In genomic region chr4:139597286-139598284, GRCm38 (mm10) we compare ENCODE assay signal across 9 mouse cellular contexts. TPM values are rescaled to one million over a fixed set of nuclear protein-coding genes. Genes with fewer than 3 reads are reported as not detected.
A peak's percentile ranks its signal among the peaks of the same experiment; 100 is the strongest.
DNase-seq lines count a peak whose midpoint lies in the region; ATAC-seq and TF ChIP-seq lines count a peak whose summit lies in the region.
"Had no signal": no experiment of that assay in that cellular context is flagged by ENCODE, and none has a peak within 500 bp of the region (broad histone marks: within the 10 kb centered on the region; RNA-seq: fewer than 3 reads in every experiment).

No protein-coding gene starts in this region.

- H3K4me1 ChIP-seq in liver, embryonic 15.5 days (replicated peaks): peaks cover 58% of the 10 kb centered on the region

- no peaks in the 10 kb centered on the region for H3K9me3 ChIP-seq in liver, embryonic 15.5 days (replicated peaks)

- peak overlapping the region; percentile 65 for H3K4me3 ChIP-seq in gastrocnemius, adult 2 months
- no peak overlapping the region for H3K4me3 ChIP-seq in liver, embryonic 15.5 days (replicated peaks)

- intact Hi-C loops in gastrocnemius, adult 2 months (cut with DNase I): no loop called here
- intact Hi-C loops in left cerebral cortex, postnatal 14 days (cut with DNase I): no loop called here

- no peak for DNase-seq in gastrocnemius, adult 2 months
- no peak for DNase-seq in gastrocnemius, adult 8-10 months (ENCODE audit: low spot score in 2 of 2)
- DNase-seq in urinary bladder, postnatal 14 days (ENCODE audit: low spot score): peak; percentile 43
- no peak for DNase-seq in urinary bladder, postnatal 10 days (ENCODE audit: low spot score)
- DNase-seq in ovary, postnatal 14 days (ENCODE audit: low spot score): no peak
- no peak for DNase-seq in cerebellum, postnatal 10 days
- DNase-seq in left cerebral cortex, postnatal 14 days (ENCODE audit: low spot score in 2 of 2): no peak

- WGBS in liver, embryonic 15.5 days (ENCODE audit: insufficient replicate concordance): 29% methylated on average over 20 of the region's 20 CpGs

- H3K36me3 ChIP-seq in liver, embryonic 15.5 days (replicated peaks): no peaks in the 10 kb centered on the region

- peak overlapping the region; percentile 82 for H3K27ac ChIP-seq in gastrocnemius, adult 2 months
- peak overlapping the region; percentile 58 for H3K27ac ChIP-seq in liver, embryonic 15.5 days (replicated peaks)

- ATAC-seq in liver, embryonic 15.5 days (ENCODE audit: insufficient read depth): no peak

- no peak overlapping the region for H3K4me2 ChIP-seq in liver, embryonic 15.5 days

- H3K27me3 ChIP-seq in liver, embryonic 15.5 days: no peaks in the 10 kb centered on the region; the same call in 1 of the 2 replicates

- no peak for TF ChIP-seq CTCF in gastrocnemius, adult 2 months (IDR thresholded peaks at IDR 0.05)

- no peak overlapping the region for H3K9ac ChIP-seq in liver, embryonic 15.5 days

RNA-seq across cellular contexts. Expression of gene Gm21969, which starts 5.4 kb away (rescaled TPM):
- not detected for total RNA-seq in gastrocnemius, adult 2 months (2021)
- not detected for total RNA-seq in gastrocnemius, adult 8-10 months (2022)
- polyA plus RNA-seq in liver, embryonic 15.5 days (2015; fragmentation: Nextera tagmentation; extraction: Ambion mirVana): not detected in 2 replicates
- not detected for total RNA-seq in left cerebral cortex, postnatal 14 days (2021)
- total RNA-seq: CH12.LX had no signal

RNA-seq across cellular contexts. Expression of gene Aldh4a1, which starts 25.1 kb away (rescaled TPM):
- 10 to 100 TPM; 58.2 to 75.6 TPM for total RNA-seq in gastrocnemius, adult 2 months (2021)
- total RNA-seq in gastrocnemius, adult 8-10 months (2022): 10 to 100 TPM; 59.0 to 74.1 (median 66.3) TPM
- polyA plus RNA-seq in liver, embryonic 15.5 days (2015; fragmentation: Nextera tagmentation; extraction: Ambion mirVana): 85.0 and 99.8 TPM in 2 replicates
- 10 to 100 TPM; 17.4 to 18.1 TPM for total RNA-seq in left cerebral cortex, postnatal 14 days (2021)

RNA-seq across cellular contexts. Expression of gene Tas1r2, which starts 55.8 kb away (rescaled TPM):
- total RNA-seq in gastrocnemius, adult 2 months (2021): not detected
- total RNA-seq in gastrocnemius, adult 8-10 months (2022): not detected
- polyA plus RNA-seq in liver, embryonic 15.5 days (2015; fragmentation: Nextera tagmentation; extraction: Ambion mirVana): not detected in 2 replicates
- not detected for total RNA-seq in left cerebral cortex, postnatal 14 days (2021)
- total RNA-seq: CH12.LX had no signal
